Mouse (Mus musculus): ENCODE measurements around the gene Meiob. TPM values are rescaled to one million over a fixed set of nuclear protein-coding genes. Genes with fewer than 3 reads are reported as not detected.

The Meiob gene
- polyA plus RNA-seq, 1 experiment, result not detected

GRCm38 (mm10) chr17:24769146-24769545 lies 34.9 kb upstream of the Meiob start:
- no peak overlapping the region for H3K27ac ChIP-seq (ENCODE audit: insufficient read depth, low read length)
- no peak for TF ChIP-seq CTCF (IDR thresholded peaks at IDR 0.05; ENCODE audit: low read depth, low read length)
- no peak for TF ChIP-seq EP300 (IDR thresholded peaks at IDR 0.05; ENCODE audit: insufficient read depth, low read depth, low read length)
- H3K36me3 ChIP-seq (ENCODE audit: control insufficient read depth, insufficient read depth, low read length, poor library complexity, severe bottlenecking), result no peaks in the 10 kb centered on the region
- no peaks in the 10 kb centered on the region for H3K9me3 ChIP-seq (replicated peaks; ENCODE audit: control insufficient read depth, insufficient read depth, low read length, poor library complexity, severe bottlenecking)
- no peaks in the 10 kb centered on the region for H3K27me3 ChIP-seq (ENCODE audit: control insufficient read depth, insufficient read depth, low read length, poor library complexity, severe bottlenecking)
- no peak overlapping the region for H3K9ac ChIP-seq (ENCODE audit: low read depth, poor library complexity, severe bottlenecking)
- no peaks in the 10 kb centered on the region for H3K4me1 ChIP-seq (ENCODE audit: control insufficient read depth, insufficient read depth, low read length)
- H3K4me3 ChIP-seq (ENCODE audit: low read depth, low read length), result no peak overlapping the region

- Histone ChIP-seq H3K27me3 (ENCODE audit: control insufficient read depth, insufficient read depth, low read length, poor library complexity, severe bottlenecking) (no peaks in the 10 kb centered on the region), H3K36me3 (ENCODE audit: control insufficient read depth, insufficient read depth, low read length, poor library complexity, severe bottlenecking) (no peaks in the 10 kb centered on the region), H3K4me3 (ENCODE audit: low read depth, low read length) (no peak overlapping the region), H3K9ac (ENCODE audit: low read depth, poor library complexity, severe bottlenecking) (no peak overlapping the region), H3K27ac (ENCODE audit: insufficient read depth, low read length) (no peak overlapping the region), H3K9me3 (replicated peaks; ENCODE audit: control insufficient read depth, insufficient read depth, low read length, poor library complexity, severe bottlenecking) (no peaks in the 10 kb centered on the region), H3K4me1 (ENCODE audit: control insufficient read depth, insufficient read depth, low read length) (peaks cover 3% of the 10 kb centered on the region)
- no peak for TF ChIP-seq POLR2A (IDR thresholded peaks at IDR 0.05; ENCODE audit: insufficient read depth, low read length)
- TF ChIP-seq CTCF (IDR thresholded peaks at IDR 0.05; ENCODE audit: low read depth, low read length), result peak; percentile 18
Measured at GRCm38 (mm10) chr17:24773241-24773640, 30.8 kb upstream of the Meiob start.

- no peak for TF ChIP-seq EP300 (IDR thresholded peaks at IDR 0.05; ENCODE audit: insufficient read depth, low read depth, low read length)
- TF ChIP-seq CTCF (IDR thresholded peaks at IDR 0.05; ENCODE audit: low read depth, low read length), result no peak
- no peak for TF ChIP-seq POLR2A (IDR thresholded peaks at IDR 0.05; ENCODE audit: insufficient read depth, low read length)
- no peaks in the 10 kb centered on the region for H3K9me3 ChIP-seq (replicated peaks; ENCODE audit: control insufficient read depth, insufficient read depth, low read length, poor library complexity, severe bottlenecking)
- H3K27me3 ChIP-seq (ENCODE audit: control insufficient read depth, insufficient read depth, low read length, poor library complexity, severe bottlenecking), result no peaks in the 10 kb centered on the region
Measured at GRCm38 (mm10) chr17:24775173-24775572, 28.9 kb upstream of the Meiob start.

GRCm38 (mm10) chr17:24777073-24777472 lies 27.0 kb upstream of the Meiob start:
- Histone ChIP-seq H3K36me3 (ENCODE audit: control insufficient read depth, insufficient read depth, low read length, poor library complexity, severe bottlenecking) (no peaks in the 10 kb centered on the region), H3K9me3 (replicated peaks; ENCODE audit: control insufficient read depth, insufficient read depth, low read length, poor library complexity, severe bottlenecking) (no peaks in the 10 kb centered on the region), H3K27me3 (ENCODE audit: control insufficient read depth, insufficient read depth, low read length, poor library complexity, severe bottlenecking) (no peaks in the 10 kb centered on the region), H3K27ac (ENCODE audit: insufficient read depth, low read length) (no peak overlapping the region), H3K4me1 (ENCODE audit: control insufficient read depth, insufficient read depth, low read length) (peaks cover 3% of the 10 kb centered on the region), H3K4me3 (ENCODE audit: low read depth, low read length) (no peak overlapping the region), H3K9ac (ENCODE audit: low read depth, poor library complexity, severe bottlenecking) (no peak overlapping the region)
- no peak for TF ChIP-seq CTCF (IDR thresholded peaks at IDR 0.05; ENCODE audit: low read depth, low read length)
- no peak for TF ChIP-seq POLR2A (IDR thresholded peaks at IDR 0.05; ENCODE audit: insufficient read depth, low read length)
- no peak for TF ChIP-seq EP300 (IDR thresholded peaks at IDR 0.05; ENCODE audit: insufficient read depth, low read depth, low read length)

More at GRCm38 (mm10) chr17:24775173-24775572, 28.9 kb upstream of the Meiob start:
- H3K27ac ChIP-seq (ENCODE audit: insufficient read depth, low read length), result no peak overlapping the region
- no peak overlapping the region for H3K9ac ChIP-seq (ENCODE audit: low read depth, poor library complexity, severe bottlenecking)
- no peaks in the 10 kb centered on the region for H3K36me3 ChIP-seq (ENCODE audit: control insufficient read depth, insufficient read depth, low read length, poor library complexity, severe bottlenecking)
- H3K4me3 ChIP-seq (ENCODE audit: low read depth, low read length), result no peak overlapping the region
- H3K4me1 ChIP-seq (ENCODE audit: control insufficient read depth, insufficient read depth, low read length), result peaks cover 3% of the 10 kb centered on the region

GRCm38 (mm10) chr17:24780821-24781220 lies 23.3 kb upstream of the Meiob start:
- H3K4me1 ChIP-seq (ENCODE audit: control insufficient read depth, insufficient read depth, low read length), result peaks cover 3% of the 10 kb centered on the region
- no peak overlapping the region for H3K27ac ChIP-seq (ENCODE audit: insufficient read depth, low read length)
- no peaks in the 10 kb centered on the region for H3K36me3 ChIP-seq (ENCODE audit: control insufficient read depth, insufficient read depth, low read length, poor library complexity, severe bottlenecking)
- H3K4me3 ChIP-seq (ENCODE audit: low read depth, low read length), result no peak overlapping the region
- no peak overlapping the region for H3K9ac ChIP-seq (ENCODE audit: low read depth, poor library complexity, severe bottlenecking)
- no peaks in the 10 kb centered on the region for H3K9me3 ChIP-seq (replicated peaks; ENCODE audit: control insufficient read depth, insufficient read depth, low read length, poor library complexity, severe bottlenecking)
- H3K27me3 ChIP-seq (ENCODE audit: control insufficient read depth, insufficient read depth, low read length, poor library complexity, severe bottlenecking), result no peaks in the 10 kb centered on the region
- TF ChIP-seq POLR2A (IDR thresholded peaks at IDR 0.05; ENCODE audit: insufficient read depth, low read length), result no peak
- no peak for TF ChIP-seq EP300 (IDR thresholded peaks at IDR 0.05; ENCODE audit: insufficient read depth, low read depth, low read length)
- TF ChIP-seq CTCF (IDR thresholded peaks at IDR 0.05; ENCODE audit: low read depth, low read length), result no peak

GRCm38 (mm10) chr17:24792190-24792589 lies 11.9 kb upstream of the Meiob start:
- TF ChIP-seq CTCF (IDR thresholded peaks at IDR 0.05; ENCODE audit: low read depth, low read length), result no peak
- TF ChIP-seq EP300 (IDR thresholded peaks at IDR 0.05; ENCODE audit: insufficient read depth, low read depth, low read length), result no peak
- TF ChIP-seq POLR2A (IDR thresholded peaks at IDR 0.05; ENCODE audit: insufficient read depth, low read length), result no peak
- Histone ChIP-seq H3K27ac (ENCODE audit: insufficient read depth, low read length) (no peak overlapping the region), H3K36me3 (ENCODE audit: control insufficient read depth, insufficient read depth, low read length, poor library complexity, severe bottlenecking) (no peaks in the 10 kb centered on the region), H3K9me3 (replicated peaks; ENCODE audit: control insufficient read depth, insufficient read depth, low read length, poor library complexity, severe bottlenecking) (no peaks in the 10 kb centered on the region), H3K9ac (ENCODE audit: low read depth, poor library complexity, severe bottlenecking) (no peak overlapping the region), H3K27me3 (ENCODE audit: control insufficient read depth, insufficient read depth, low read length, poor library complexity, severe bottlenecking) (no peaks in the 10 kb centered on the region), H3K4me1 (ENCODE audit: control insufficient read depth, insufficient read depth, low read length) (peaks cover 2% of the 10 kb centered on the region), H3K4me3 (ENCODE audit: low read depth, low read length) (no peak overlapping the region)

All from ES-Bruce4 (cell line).